Mouse (Mus musculus) forebrain, embryonic 16.5 days (tissue): Measurements from ENCODE around the gene Cd59b. TPM values are rescaled to one million over a fixed set of nuclear protein-coding genes. Genes with fewer than 3 reads are reported as not detected.

Experiments
- ATAC-seq: fragments of 200-750 bp; cut with Nextera tagmentation; 2 replicates; pipeline ENCODE4 v1.8.0; 2017; ENCODE audit warnings: mild to moderate bottlenecking, moderate library complexity
- H3K27ac ChIP-seq: fragments of 300-500 bp; sonication (generic); 2 replicates; pipeline ENCODE4 v1.5.1; 2014; ENCODE audit warnings: low read length, control low read depth
- H3K27me3 ChIP-seq: fragments of 300-500 bp; sonication (generic); replicated peaks from 2 replicates; pipeline ENCODE4 v1.6.1; 2014; ENCODE audit warnings: low read length; ENCODE audit not compliant: control insufficient read depth, insufficient read depth
- H3K36me3 ChIP-seq: fragments of 300-500 bp; sonication (generic); 2 replicates; pipeline ENCODE4 v1.6.1; 2014; ENCODE audit not compliant: control insufficient read depth, insufficient read depth
- H3K4me1 ChIP-seq: fragments of 300-500 bp; sonication (generic); replicated peaks from 2 replicates; pipeline ENCODE4 v1.6.1; 2014; ENCODE audit warnings: low read length; ENCODE audit not compliant: control insufficient read depth, insufficient read depth
- H3K4me2 ChIP-seq: fragments of 300-500 bp; sonication (generic); 2 replicates; pipeline ENCODE4 v1.6.1; 2014; ENCODE audit warnings: mild to moderate bottlenecking, low read length, control low read depth
- H3K4me3 ChIP-seq: fragments of 300-500 bp; sonication (generic); replicated peaks from 2 replicates; pipeline ENCODE4 v1.5.1; 2014; ENCODE audit warnings: mild to moderate bottlenecking, low read length, control low read depth
- H3K9ac ChIP-seq: fragments of 300-500 bp; sonication (generic); replicated peaks from 2 replicates; pipeline ENCODE4 v1.6.1; 2014; ENCODE audit warnings: low read depth, low read length, control low read depth
- H3K9me3 ChIP-seq: fragments of 300-500 bp; sonication (generic); 2 replicates; pipeline ENCODE4 v1.6.1; 2016; ENCODE audit warnings: low read length; ENCODE audit not compliant: control insufficient read depth
- WGBS: fragments of 180-500 bp; shearing (Covaris S2); extraction: QIAGEN DNeasy Blood & Tissue Kit; methylation state at CpG from one replicate; pipeline ENCODE4 v1.1.7; 2014; 5-methylcytosine and 5-hydroxymethylcytosine counted together
- polyA plus RNA-seq: library from polyadenylated mRNA; unstranded; fragments of >200 nt; fragmentation: Nextera tagmentation; extraction: Ambion mirVana; gene quantifications from 2 replicates; pipeline ENCODE4 v1.2.1, GENCODE M21; 2015

The Cd59b gene
- polyA plus RNA-seq, 1 experiment from 2014 or later: 2.1 TPM

- H3K4me1 ChIP-seq: peaks cover 6% of the 10 kb centered on the region
- no peaks in the 10 kb centered on the region for H3K9me3 ChIP-seq
- no peaks in the 10 kb centered on the region; the same call in 1 of the 2 replicates for H3K27me3 ChIP-seq
- H3K27ac ChIP-seq: no peak overlapping the region
- H3K36me3 ChIP-seq: no peaks in the 10 kb centered on the region
- 82% methylated on average over 8 of the region's 8 CpGs for WGBS
- 0 out of 2 replicates have a peak overlapping the region, but pooled peaks have one; percentile 47 for H3K9ac ChIP-seq
- peak overlapping the region; percentile 97 for H3K4me2 ChIP-seq
- H3K4me3 ChIP-seq: peak overlapping the region; percentile 80
- no peak for ATAC-seq
Observed at GRCm38 (mm10) chr2:104121681-104122504, 52.2 kb downstream of the Cd59b start.

- peak; percentile 97 for ATAC-seq
- Histone ChIP-seq H3K27ac (no peak within 1 kb of the TSS), H3K4me2 (peak within 1 kb of the TSS; percentile 97), H3K27me3 (no peaks in the 10 kb centered on the region; the same call in 1 of the 2 replicates), H3K4me3 (peak within 1 kb of the TSS; percentile 80), H3K4me1 (peaks cover 6% of the 10 kb centered on the region), H3K36me3 (no peaks in the 10 kb centered on the region), H3K9me3 (no peaks in the 10 kb centered on the region), H3K9ac (peak within 1 kb of the TSS; percentile 71)
- under 1% methylated on average over 68 of the region's 74 CpGs for whole genome bisulfite sequencing
Observed at GRCm38 (mm10) chr2:104122505-104123378, 53.1 kb downstream of the Cd59b start, which contains the start of gene A930018P22Rik. A930018P22Rik (plus strand) TSS chr2:104122769.

GRCm38 (mm10) chr2:104123540-104123939 is 53.9 kb downstream of the Cd59b start:
- no peak overlapping the region for H3K9ac ChIP-seq
- 0 out of 2 replicates have a peak, but pooled peaks have one; percentile 3 for ATAC-seq
- H3K4me1 ChIP-seq: peaks cover 6% of the 10 kb centered on the region
- 52% methylated on average over 3 of the region's 3 CpGs for WGBS
- peak overlapping the region; percentile 97 for H3K4me2 ChIP-seq
- no peak overlapping the region for H3K27ac ChIP-seq
- H3K9me3 ChIP-seq: no peaks in the 10 kb centered on the region
- no peaks in the 10 kb centered on the region; the same call in 1 of the 2 replicates for H3K27me3 ChIP-seq
- peak overlapping the region; percentile 80 for H3K4me3 ChIP-seq
- H3K36me3 ChIP-seq: no peaks in the 10 kb centered on the region

- H3K9me3 ChIP-seq: no peaks in the 10 kb centered on the region
- no peak overlapping the region for H3K9ac ChIP-seq
- H3K36me3 ChIP-seq: no peaks in the 10 kb centered on the region
- H3K27ac ChIP-seq: no peak overlapping the region
- peaks cover 6% of the 10 kb centered on the region for H3K4me1 ChIP-seq
- H3K4me2 ChIP-seq: no peak overlapping the region
- H3K4me3 ChIP-seq: no peak overlapping the region
- WGBS: 84% methylated on average over 5 of the region's 5 CpGs
- no peaks in the 10 kb centered on the region; the same call in 1 of the 2 replicates for H3K27me3 ChIP-seq
- ATAC-seq: no peak
Observed at GRCm38 (mm10) chr2:104124071-104124470, 54.4 kb downstream of the Cd59b start.

- Histone ChIP-seq H3K4me1 (no peaks in the 10 kb centered on the region), H3K4me2 (no peak overlapping the region), H3K27me3 (peaks cover 3% of the 10 kb centered on the region; the same call in 1 of the 2 replicates), H3K9me3 (no peaks in the 10 kb centered on the region), H3K4me3 (no peak overlapping the region), H3K27ac (no peak overlapping the region), H3K9ac (no peak overlapping the region), H3K36me3 (no peaks in the 10 kb centered on the region)
- no peak for ATAC-seq
- 91% methylated on average over 13 of the region's 13 CpGs for WGBS
Observed at GRCm38 (mm10) chr2:104128803-104129531, 59.3 kb downstream of the Cd59b start.

- Histone ChIP-seq H3K4me1 (no peaks in the 10 kb centered on the region), H3K36me3 (no peaks in the 10 kb centered on the region), H3K4me3 (no peak overlapping the region), H3K27ac (no peak overlapping the region), H3K9me3 (no peaks in the 10 kb centered on the region), H3K27me3 (peaks cover 4% of the 10 kb centered on the region; the same call in 1 of the 2 replicates), H3K9ac (no peak overlapping the region), H3K4me2 (no peak overlapping the region)
- WGBS: 80% methylated on average over 6 of the region's 6 CpGs
- no peak for ATAC-seq
Observed at GRCm38 (mm10) chr2:104130165-104130564, 60.5 kb downstream of the Cd59b start.

- Histone ChIP-seq H3K4me1 (no peaks in the 10 kb centered on the region), H3K36me3 (no peaks in the 10 kb centered on the region), H3K27me3 (peaks cover 4% of the 10 kb centered on the region; the same call in 1 of the 2 replicates), H3K4me2 (no peak overlapping the region), H3K4me3 (no peak overlapping the region), H3K9me3 (no peaks in the 10 kb centered on the region), H3K9ac (no peak overlapping the region), H3K27ac (no peak overlapping the region)
- 54% methylated on average over 3 of the region's 3 CpGs for WGBS
- ATAC-seq: no peak
Observed at GRCm38 (mm10) chr2:104130969-104131368, 61.3 kb downstream of the Cd59b start.

- no peak for ATAC-seq
Observed at GRCm38 (mm10) chr2:104132266-104132859, 62.7 kb downstream of the Cd59b start.

More at GRCm38 (mm10) chr2:104132266-104132859, 62.7 kb downstream of the Cd59b start:
- Histone ChIP-seq H3K4me2 (no peak overlapping the region), H3K9me3 (no peaks in the 10 kb centered on the region), H3K4me1 (no peaks in the 10 kb centered on the region), H3K36me3 (no peaks in the 10 kb centered on the region), H3K27ac (no peak overlapping the region), H3K27me3 (0 out of 2 replicates have a peak, but pooled peaks cover 4% of the 10 kb centered on the region), H3K4me3 (no peak overlapping the region), H3K9ac (no peak overlapping the region)
- 80% methylated on average over 7 of the region's 7 CpGs for WGBS
